8 mouse cellular contexts compared by ENCODE assay signal in the genomic region with DNA sequence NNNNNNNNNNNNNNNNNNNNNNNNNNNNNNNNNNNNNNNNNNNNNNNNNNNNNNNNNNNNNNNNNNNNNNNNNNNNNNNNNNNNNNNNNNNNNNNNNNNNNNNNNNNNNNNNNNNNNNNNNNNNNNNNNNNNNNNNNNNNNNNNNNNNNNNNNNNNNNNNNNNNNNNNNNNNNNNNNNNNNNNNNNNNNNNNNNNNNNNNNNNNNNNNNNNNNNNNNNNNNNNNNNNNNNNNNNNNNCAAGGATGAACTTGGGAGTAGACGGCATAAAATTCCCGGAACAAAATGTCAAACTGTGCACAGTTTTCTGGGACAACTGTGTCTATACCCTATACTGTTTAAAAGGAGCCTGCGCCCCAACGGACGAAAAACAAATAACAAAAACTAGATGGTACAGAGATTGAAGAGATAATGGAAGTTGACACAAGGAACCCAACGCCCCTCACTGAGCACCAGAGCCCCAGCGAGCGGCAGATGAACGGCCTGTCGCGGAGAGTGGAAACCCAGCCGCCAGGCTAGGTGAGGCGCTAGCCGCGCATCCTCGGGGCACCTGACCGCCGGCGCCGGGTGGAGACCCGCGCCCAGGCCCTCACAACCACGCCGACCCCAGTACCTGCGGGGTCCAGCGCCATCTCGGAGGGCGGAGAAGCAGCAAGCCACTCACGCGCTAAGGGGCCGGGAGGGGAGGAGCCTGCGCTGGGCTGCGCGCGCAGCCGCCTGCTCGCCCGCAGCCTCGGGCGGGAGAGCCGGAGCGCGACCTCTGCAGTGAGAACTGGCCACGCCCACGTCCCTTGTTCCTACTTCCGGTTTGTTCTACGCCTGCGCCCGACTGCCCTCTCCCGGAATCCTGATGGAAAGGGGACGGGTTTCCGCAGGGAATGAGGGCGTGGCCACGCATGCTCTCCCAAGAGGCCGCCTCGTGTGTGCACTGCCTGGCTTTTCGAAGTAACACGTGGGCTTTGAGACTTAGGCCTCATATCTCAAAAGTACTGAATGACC. TPM values are rescaled to one million over a fixed set of nuclear protein-coding genes. Genes with fewer than 3 reads are reported as not detected.
DNase-seq lines count a peak whose midpoint lies in the region; ATAC-seq and TF ChIP-seq lines count a peak whose summit lies in the region.

Cmc1 (minus strand) TSS at position 771 of the 996 bp plus-strand sequence.

- peak; percentile 98 for ATAC-seq in kidney, embryonic 14.5 days (ENCODE audit: low FRiP score, low TSS enrichment)
- ATAC-seq in limb, embryonic 15.5 days (ENCODE audit: insufficient number of reproducible peaks, low FRiP score, low TSS enrichment, low read depth), result peak; percentile 94

- peak within 1 kb of the TSS; percentile 86 for H3K9ac ChIP-seq in kidney, embryonic 14.5 days (ENCODE audit: low read depth, low read length)
- peak within 1 kb of the TSS; percentile 85 for H3K9ac ChIP-seq in limb, embryonic 15.5 days

- H3K4me3 ChIP-seq in bone marrow macrophage, adult 2 months (ENCODE audit: insufficient read depth, low read length), result peak within 1 kb of the TSS; percentile 72
- peak within 1 kb of the TSS; percentile 83 for H3K4me3 ChIP-seq in embryonic fibroblast, embryonic 13.5 days (ENCODE audit: insufficient read depth, low read length)
- H3K4me3 ChIP-seq in kidney, embryonic 14.5 days (ENCODE audit: low read length), result peak within 1 kb of the TSS; percentile 83
- peak within 1 kb of the TSS; percentile 96 for H3K4me3 ChIP-seq in limb, embryonic 15.5 days

- WGBS in kidney, embryonic 14.5 days, result under 1% methylated on average over 58 of the region's 58 CpGs
- WGBS in limb, embryonic 15.5 days, result under 1% methylated on average over 58 of the region's 58 CpGs

- peaks cover 9% of the 10 kb centered on the region for H3K4me1 ChIP-seq in bone marrow macrophage, adult 2 months (ENCODE audit: control insufficient read depth, insufficient read depth, low read length)
- peaks cover 5% of the 10 kb centered on the region; the same call in 1 of the 2 replicates for H3K4me1 ChIP-seq in embryonic fibroblast, embryonic 13.5 days (ENCODE audit: control insufficient read depth, insufficient read depth, low read length)
- H3K4me1 ChIP-seq in kidney, embryonic 14.5 days (ENCODE audit: control insufficient read depth, insufficient read depth, low read length), result peaks cover 14% of the 10 kb centered on the region
- peaks cover 13% of the 10 kb centered on the region for H3K4me1 ChIP-seq in limb, embryonic 15.5 days

- no peaks in the 10 kb centered on the region for H3K9me3 ChIP-seq in kidney, embryonic 14.5 days (ENCODE audit: control insufficient read depth, low read length)
- no peaks in the 10 kb centered on the region for H3K9me3 ChIP-seq in limb, embryonic 15.5 days

- peak within 1 kb of the TSS; percentile 41 for H3K4me2 ChIP-seq in kidney, embryonic 14.5 days (replicated peaks; ENCODE audit: low read depth, low read length)
- peak within 1 kb of the TSS; percentile 56 for H3K4me2 ChIP-seq in limb, embryonic 15.5 days

- no peaks in the 10 kb centered on the region for H3K27me3 ChIP-seq in kidney, embryonic 14.5 days (ENCODE audit: control insufficient read depth, insufficient read depth, low read length)
- H3K27me3 ChIP-seq in limb, embryonic 15.5 days, result no peaks in the 10 kb centered on the region

- H3K27ac ChIP-seq in bone marrow macrophage, adult 2 months (ENCODE audit: insufficient read depth, low read depth, low read length), result peak within 1 kb of the TSS; percentile 42
- H3K27ac ChIP-seq in embryonic fibroblast, embryonic 13.5 days (ENCODE audit: insufficient read depth, low read length), result no peak within 1 kb of the TSS
- H3K27ac ChIP-seq in kidney, embryonic 14.5 days (ENCODE audit: low read depth, low read length), result peak within 1 kb of the TSS; percentile 69; the same call in 1 of the 2 replicates
- peak within 1 kb of the TSS; percentile 75 for H3K27ac ChIP-seq in limb, embryonic 15.5 days

- no peaks in the 10 kb centered on the region for H3K36me3 ChIP-seq in kidney, embryonic 14.5 days (ENCODE audit: control insufficient read depth, insufficient read depth, low read length)
- 0 out of 2 replicates have a peak, but pooled peaks cover 3% of the 10 kb centered on the region for H3K36me3 ChIP-seq in limb, embryonic 15.5 days

- TF ChIP-seq CTCF in bone marrow macrophage, adult 2 months (IDR thresholded peaks at IDR 0.05; ENCODE audit: low read depth, low read length), result no peak
- no peak for TF ChIP-seq CTCF in embryonic fibroblast, embryonic 13.5 days (IDR thresholded peaks at IDR 0.05; ENCODE audit: borderline replicate concordance, insufficient read depth, low read length)

- TF ChIP-seq POLR2A in bone marrow macrophage, adult 2 months (IDR thresholded peaks at IDR 0.05; ENCODE audit: borderline replicate concordance, low read depth, low read length), result peak; percentile 85
- TF ChIP-seq POLR2A in embryonic fibroblast, embryonic 13.5 days (IDR thresholded peaks at IDR 0.05; ENCODE audit: low read depth, low read length), result peak; percentile 79

- DNase-seq in A20 (ENCODE audit: low read depth, low spot score), result peak; percentile 95
- DNase-seq in heart, adult 9 months (ENCODE audit: low spot score in 2 of 2), result peak; percentile 97 to 98
- peak; percentile 38 to 59 for DNase-seq in monocyte, adult 2 months (ENCODE audit: low read depth in 1 of 2, low spot score in 2 of 2)
- peak; percentile 80 to 82 for DNase-seq in spleen, postnatal 36 days (ENCODE audit: low spot score in 2 of 2)

RNA-seq across cellular contexts. Expression of gene Cmc1, which starts in this region (rescaled TPM):
- polyA plus RNA-seq in bone marrow macrophage, adult 2 months (2012; ENCODE audit: insufficient read depth, insufficient read length, missing spikeins), result 71.1 and 73.9 TPM in 2 replicates
- polyA plus RNA-seq in embryonic fibroblast, embryonic 13.5 days (2011; ENCODE audit: insufficient read length, low read depth, missing spikeins), result 44.4 and 53.4 TPM in 2 replicates
- 52.6 and 68.7 TPM in 2 replicates for polyA plus RNA-seq in kidney, embryonic 14.5 days (2014; fragmentation: Nextera tagmentation; extraction: Ambion mirVana)
- polyA plus RNA-seq in limb, embryonic 15.5 days (2015; fragmentation: Nextera tagmentation; extraction: Ambion mirVana), result 28.6 and 35.0 TPM in 2 replicates
